Mouse (Mus musculus): ENCODE data around the gene Atp6v0e.
A peak's percentile ranks its signal among the peaks of the same experiment; 100 is the strongest.

Atp6v0e gene

GRCm38 (mm10) chr17:26662978-26663683 is at the start of gene Atp6v0e:
Atp6v0e (plus strand) TSS chr17:26663231.
- DNase-seq (ENCODE audit: low spot score): peak; percentile 99

GRCm38 (mm10) chr17:26614286-26614685 is 48.7 kb upstream of the Atp6v0e start:
- DNase-seq (ENCODE audit: low spot score): no peak

- DNase-seq (ENCODE audit: low spot score): no peak
These were observed 48.1 kb upstream of the Atp6v0e start for GRCm38 (mm10) chr17:26614708-26615486.

- DNase-seq (ENCODE audit: low spot score): no peak
These were observed 46.3 kb upstream of the Atp6v0e start for GRCm38 (mm10) chr17:26616696-26617095.

GRCm38 (mm10) chr17:26618498-26618897 is 44.5 kb upstream of the Atp6v0e start:
- DNase-seq (ENCODE audit: low spot score): no peak

- DNase-seq (ENCODE audit: low spot score): no peak
These were observed 43.5 kb upstream of the Atp6v0e start for GRCm38 (mm10) chr17:26619577-26619976.

GRCm38 (mm10) chr17:26620292-26620691 is 42.7 kb upstream of the Atp6v0e start:
- DNase-seq (ENCODE audit: low spot score): no peak

- DNase-seq (ENCODE audit: low spot score): no peak
These were observed 42.0 kb upstream of the Atp6v0e start for GRCm38 (mm10) chr17:26620786-26621766.

- DNase-seq (ENCODE audit: low spot score): no peak
These were observed 41.1 kb upstream of the Atp6v0e start for GRCm38 (mm10) chr17:26621912-26622311.

- DNase-seq (ENCODE audit: low spot score): no peak
These were observed 39.0 kb upstream of the Atp6v0e start for GRCm38 (mm10) chr17:26623991-26624390.

GRCm38 (mm10) chr17:26624999-26625398 is 38.0 kb upstream of the Atp6v0e start:
- no peak for DNase-seq (ENCODE audit: low spot score)

GRCm38 (mm10) chr17:26625521-26626010 is 37.5 kb upstream of the Atp6v0e start:
- no peak for DNase-seq (ENCODE audit: low spot score)

GRCm38 (mm10) chr17:26628479-26628878 is 34.6 kb upstream of the Atp6v0e start:
- DNase-seq (ENCODE audit: low spot score): no peak

GRCm38 (mm10) chr17:26628936-26629335 is 34.1 kb upstream of the Atp6v0e start:
- no peak for DNase-seq (ENCODE audit: low spot score)

- DNase-seq (ENCODE audit: low spot score): no peak
These were observed 31.2 kb upstream of the Atp6v0e start for GRCm38 (mm10) chr17:26631811-26632327.

GRCm38 (mm10) chr17:26633186-26633585 is 29.8 kb upstream of the Atp6v0e start:
- no peak for DNase-seq (ENCODE audit: low spot score)

- no peak for DNase-seq (ENCODE audit: low spot score)
These were observed 29.1 kb upstream of the Atp6v0e start for GRCm38 (mm10) chr17:26633926-26634325.

GRCm38 (mm10) chr17:26634539-26634938 is 28.5 kb upstream of the Atp6v0e start:
- DNase-seq (ENCODE audit: low spot score): no peak

- DNase-seq (ENCODE audit: low spot score): no peak
These were observed 27.1 kb upstream of the Atp6v0e start for GRCm38 (mm10) chr17:26635951-26636350.

GRCm38 (mm10) chr17:26637851-26638250 is 25.2 kb upstream of the Atp6v0e start:
- DNase-seq (ENCODE audit: low spot score): no peak

- DNase-seq (ENCODE audit: low spot score): peak; percentile 92
These were observed 24.4 kb upstream of the Atp6v0e start for GRCm38 (mm10) chr17:26638655-26639054.

- no peak for DNase-seq (ENCODE audit: low spot score)
These were observed 23.2 kb upstream of the Atp6v0e start for GRCm38 (mm10) chr17:26639791-26640190.

All from testis, postnatal 10 days (tissue).